Mouse (Mus musculus) kidney, adult 9 months (tissue): ENCODE measurements around the gene Stt3b.

ENCODE experiments used
- DNase-seq: peaks from one replicate; pipeline ENCODE4 v3.0.0; 2022

Stt3b gene

DNA sequence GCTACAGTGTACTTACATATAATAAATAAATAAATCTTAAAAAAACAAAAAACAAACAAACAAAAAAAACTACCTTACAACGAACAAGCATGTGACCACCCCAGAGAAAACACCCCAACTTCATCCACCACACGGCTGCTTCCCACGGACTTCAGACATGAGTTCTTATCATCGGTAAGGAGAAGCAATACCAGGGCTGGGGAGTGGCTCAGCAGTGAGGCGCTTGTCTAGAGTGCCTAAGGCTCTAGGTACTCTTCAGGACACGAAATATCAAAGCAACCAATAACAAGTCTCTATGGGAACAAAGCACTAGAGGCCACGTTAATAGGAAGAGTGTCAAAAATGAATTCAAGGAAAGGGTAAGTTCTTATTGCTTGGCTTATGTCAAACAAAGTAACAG, 49.8 kb downstream of the Stt3b start:
- DNase-seq: no peak

DNA sequence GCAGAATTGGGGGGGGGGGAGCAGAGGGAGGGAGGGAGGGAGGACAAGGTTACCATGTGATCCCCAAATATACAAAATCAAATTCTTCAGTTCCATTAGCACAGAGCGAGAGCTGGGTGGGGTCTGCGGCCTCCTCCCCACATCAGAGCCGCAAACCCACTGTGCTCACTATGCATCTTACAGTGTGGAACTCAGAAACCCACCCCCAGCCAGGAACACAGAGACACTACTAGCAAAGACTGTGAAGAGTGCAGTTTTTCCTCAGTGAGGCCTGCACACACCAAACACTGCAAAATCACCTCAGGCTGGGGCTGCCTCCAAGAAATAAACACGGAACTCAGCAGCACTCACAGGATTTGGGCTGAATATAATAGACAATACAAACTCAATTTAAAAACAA, 50.4 kb downstream of the Stt3b start:
- no peak for DNase-seq

DNA sequence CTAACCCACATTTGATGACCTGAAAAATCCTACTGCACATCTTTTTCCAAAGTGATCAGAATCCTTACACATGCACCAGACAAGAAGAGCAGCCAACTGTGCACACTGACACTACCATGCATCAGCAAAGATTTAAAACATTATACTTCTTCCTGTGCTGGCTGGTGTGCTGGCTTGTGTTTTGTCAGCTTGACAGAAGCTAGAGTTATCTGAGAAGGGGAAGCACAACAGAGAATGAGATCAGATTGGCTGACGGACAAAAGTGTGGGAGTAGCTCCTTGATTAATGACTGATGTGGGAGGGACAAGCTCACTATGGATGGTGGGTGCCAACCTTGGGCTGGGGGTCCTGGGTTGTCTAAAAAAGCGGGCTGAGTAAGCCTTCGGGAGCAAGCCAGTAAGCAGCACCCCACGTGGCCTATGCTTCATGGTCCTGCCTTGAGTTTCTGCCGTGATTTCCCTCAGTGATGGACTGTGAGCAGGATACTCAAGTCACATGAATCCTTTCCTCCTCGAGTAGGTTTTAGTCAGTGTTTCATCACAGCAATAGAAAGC, 52.4 kb downstream of the Stt3b start:
- no peak for DNase-seq

DNA sequence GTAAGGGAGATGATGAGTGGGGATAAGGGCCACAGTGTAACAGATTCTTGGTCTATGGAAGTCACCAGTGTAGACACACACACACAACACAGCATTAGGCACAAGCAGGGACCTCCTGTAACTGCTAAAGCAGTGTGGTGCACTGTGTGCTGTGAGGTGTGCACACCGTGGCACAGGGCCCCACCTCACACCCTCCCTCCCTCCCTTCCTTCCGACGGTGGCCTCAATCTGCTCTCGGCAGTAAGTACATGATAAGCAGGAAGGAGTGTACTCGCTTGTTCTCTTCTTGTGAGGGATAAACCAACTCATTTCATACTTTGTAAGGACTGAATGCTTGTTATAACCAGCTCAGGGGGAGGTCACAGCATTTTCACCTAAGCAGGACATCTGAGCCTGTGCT, 61.1 kb downstream of the Stt3b start:
- DNase-seq: no peak

DNA sequence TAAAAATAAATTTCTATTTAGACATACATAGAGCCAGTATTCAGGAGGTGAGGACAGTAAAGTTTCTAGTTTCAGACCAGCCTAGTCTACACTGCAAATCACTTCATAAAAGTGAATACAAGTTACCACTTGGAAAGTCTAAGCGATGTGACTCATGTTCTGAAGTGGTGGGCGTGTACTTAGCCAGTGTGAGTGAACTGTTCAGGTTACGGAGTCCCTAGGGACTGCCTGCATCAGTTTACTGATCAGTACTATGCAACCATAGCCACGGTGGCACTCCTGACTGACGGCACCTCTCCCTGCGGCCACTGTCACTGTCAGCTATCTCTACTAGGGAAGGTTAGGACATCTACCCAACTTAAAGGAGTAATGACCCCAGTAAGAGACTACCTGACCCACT, 65.1 kb downstream of the Stt3b start:
- DNase-seq: no peak

DNA sequence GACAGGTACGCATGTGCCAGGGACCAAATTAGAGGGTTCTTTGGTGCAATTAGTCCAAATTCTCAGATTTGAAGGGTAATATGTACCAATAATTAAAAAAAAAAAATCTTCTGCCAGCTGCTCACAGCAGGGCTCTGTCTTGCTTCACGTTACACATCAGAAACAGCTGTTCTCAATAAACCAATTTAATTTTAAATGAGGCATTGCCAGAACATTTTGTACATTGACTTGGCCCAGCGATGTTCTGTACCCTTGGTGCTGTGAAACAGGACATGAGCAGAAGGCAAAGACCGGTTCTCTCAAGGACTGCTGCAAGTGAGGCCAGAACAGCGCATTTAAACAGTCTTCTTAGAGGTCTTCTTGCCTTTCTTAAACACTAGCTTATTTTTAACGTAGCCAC, 66.6 kb downstream of the Stt3b start:
- no peak for DNase-seq

DNA sequence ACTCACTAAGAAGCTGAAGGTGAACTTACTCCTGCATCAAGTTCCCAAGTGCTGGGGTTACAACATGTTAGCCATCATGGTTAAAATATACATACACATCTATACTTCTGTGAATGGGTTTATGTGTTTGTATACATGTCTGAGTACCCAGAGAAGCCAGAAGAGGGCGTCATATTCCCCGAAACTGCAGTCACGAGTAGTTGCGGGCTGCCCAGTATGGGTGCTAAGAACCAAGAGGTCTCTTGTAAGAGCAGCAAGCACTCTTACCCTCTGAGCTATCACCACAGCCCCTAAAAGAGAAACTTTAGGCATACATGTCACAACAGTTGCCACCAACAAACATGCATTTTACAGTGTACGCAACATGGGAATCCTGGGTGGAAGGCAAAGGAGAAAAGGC, 70.4 kb downstream of the Stt3b start:
- no peak for DNase-seq

DNA sequence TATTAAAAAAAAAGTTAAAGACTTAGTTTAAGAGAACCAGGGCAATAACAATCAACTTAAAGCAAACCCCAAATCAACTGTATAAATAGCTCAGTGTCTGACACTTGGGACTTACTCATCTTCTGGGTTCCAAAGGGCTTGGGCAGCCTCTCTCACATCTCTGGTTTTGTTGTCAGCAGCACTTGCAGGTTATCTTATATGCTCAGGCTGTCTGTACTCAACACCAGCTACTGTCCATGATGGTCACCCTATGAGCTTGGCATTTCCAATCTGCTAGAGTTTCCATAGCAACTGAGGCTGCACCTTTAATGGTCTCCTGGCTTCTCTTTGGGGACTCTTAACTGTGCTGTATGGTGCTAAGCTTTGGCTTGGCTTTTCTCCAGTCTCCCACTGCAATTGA, 72.3 kb downstream of the Stt3b start:
- DNase-seq: no peak

DNA sequence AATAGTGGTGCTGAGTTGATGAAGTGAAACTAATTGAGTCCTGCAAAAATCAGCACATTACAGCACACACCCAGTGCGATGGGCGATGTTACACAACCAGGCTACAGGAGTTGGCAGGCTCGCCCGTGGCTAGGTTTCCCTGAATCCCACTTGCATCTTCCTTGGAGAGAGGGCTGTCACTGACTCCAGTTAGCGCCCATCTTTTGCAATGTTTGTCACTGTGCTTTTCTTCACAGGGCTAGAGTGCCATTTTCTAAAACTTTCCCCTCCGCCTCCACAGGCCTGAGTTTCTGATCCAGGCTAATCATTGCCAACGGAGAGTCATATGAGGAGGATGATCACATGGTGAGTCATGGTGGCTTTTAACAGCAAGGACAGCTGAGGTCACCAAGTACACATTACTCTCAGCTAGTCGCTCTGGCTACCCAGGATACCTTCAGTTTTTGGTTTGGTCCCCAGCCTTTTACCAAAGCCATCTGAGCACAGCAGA, 73.8 kb downstream of the Stt3b start:
- peak; percentile 78 for DNase-seq

DNA sequence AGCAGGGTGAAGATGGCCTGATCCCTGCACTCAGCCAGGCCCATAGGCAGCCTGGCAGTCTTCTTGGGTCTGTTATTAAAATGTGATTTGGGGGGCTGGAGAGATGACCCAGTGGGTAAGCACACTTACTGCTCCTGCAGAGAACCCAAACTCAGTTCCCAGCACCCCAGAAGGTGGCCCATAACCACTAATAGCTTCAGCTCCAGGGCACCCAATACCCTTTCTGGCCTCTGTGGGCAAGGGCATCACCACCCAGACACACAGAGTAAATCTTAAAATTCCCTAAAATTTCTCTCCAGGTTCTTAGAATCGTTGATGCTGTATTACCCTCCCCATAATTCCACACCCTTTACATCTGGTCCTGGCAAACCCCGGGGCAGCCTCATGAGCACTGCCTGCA, 75.7 kb downstream of the Stt3b start:
- DNase-seq: no peak

DNA sequence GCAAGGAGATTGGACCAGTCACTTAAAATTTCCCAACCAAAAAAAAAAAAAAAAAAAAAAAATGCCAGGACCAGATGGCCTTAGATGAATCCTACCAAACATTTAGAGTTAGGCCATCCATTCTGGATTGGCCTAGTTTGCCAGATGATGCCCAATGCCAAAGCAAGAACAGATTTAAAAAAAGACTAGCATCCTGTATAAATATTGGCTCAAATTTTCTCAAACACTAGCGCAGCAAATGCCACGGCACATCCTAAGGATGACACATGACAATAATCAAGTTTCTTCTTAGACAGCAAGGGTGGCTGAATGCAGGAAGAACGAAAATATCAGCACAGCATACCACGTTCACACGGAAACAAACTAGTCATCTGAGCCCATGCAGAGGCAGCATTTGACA, 76.5 kb downstream of the Stt3b start:
- DNase-seq: no peak

DNA sequence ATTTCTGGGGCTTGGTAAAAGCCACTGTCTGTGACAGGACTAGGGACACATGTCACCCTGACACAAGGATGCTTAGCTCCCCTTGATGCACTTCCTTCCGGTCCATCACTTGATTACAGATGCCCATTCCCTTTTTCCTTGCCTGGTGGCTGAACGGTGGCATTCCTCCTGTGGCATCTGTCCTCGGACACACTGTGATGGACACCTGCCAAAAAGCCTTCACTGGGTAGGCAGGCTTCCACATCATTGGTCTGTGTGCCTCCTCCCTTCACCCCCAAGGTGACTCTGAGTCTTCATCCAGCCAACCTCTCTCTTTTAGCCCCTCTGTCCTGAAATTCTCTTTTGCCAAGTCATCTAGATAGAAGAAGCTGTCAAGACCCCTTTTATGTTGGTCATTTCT, 78.7 kb downstream of the Stt3b start:
- DNase-seq: no peak

DNA sequence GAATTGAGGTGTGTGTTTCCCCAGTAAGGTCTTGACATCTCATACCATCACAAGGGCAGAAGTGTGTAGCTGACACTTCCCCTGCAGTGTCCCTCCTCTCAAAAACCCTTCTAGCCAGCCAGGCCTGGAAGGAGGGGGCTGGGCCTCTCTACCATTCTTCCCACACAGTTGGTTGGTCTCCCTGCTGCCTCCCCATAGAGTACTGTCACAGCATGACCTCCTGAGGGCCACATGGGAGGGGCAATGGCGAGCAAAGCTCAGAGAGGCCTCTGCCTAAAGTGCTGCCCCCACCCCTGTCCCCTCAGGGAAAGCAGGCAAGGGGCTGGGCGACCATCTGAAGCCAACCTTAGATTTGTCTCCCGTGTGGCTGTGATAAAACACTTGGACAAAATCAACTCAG, 80.1 kb downstream of the Stt3b start:
- no peak for DNase-seq

DNA sequence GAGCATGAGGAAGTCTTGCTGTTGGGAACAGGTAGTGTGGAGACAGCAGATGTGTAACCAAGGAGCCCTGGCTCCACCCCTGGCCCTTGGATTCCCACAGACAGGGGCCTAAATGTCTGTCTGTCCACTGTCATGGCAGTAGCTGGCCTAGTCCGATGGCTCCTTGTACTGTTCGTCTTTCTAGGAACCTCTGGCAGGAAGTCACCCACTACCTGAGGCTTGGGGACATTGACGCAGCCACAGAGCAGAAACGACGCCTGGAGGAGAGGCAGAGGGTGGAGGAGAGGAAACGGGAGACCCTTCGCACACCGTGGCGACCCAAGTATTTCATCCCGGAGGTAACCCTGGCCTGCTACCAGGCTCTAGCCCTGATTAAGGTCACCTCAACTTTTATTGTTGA, 80.5 kb downstream of the Stt3b start:
- DNase-seq: no peak

DNA sequence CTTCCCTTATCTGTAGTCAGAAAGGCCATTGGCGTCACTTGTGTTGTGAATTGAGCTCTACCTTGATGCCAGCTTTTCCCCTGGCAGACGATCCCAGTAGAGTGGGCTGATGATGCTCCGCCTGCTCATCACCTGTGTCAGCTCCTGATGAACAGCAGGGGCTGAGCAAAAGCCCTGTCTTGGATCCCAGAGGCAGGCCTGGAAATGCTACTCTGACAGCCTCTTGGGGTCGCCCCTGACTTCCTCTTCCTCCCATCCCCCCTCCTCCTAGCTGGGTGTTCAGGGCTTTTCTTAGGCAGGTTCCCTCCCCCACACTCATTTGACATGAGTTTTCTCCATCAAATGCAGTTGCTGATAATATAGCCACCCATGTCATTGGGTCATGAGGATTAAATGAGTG, 81.1 kb downstream of the Stt3b start:
- DNase-seq: no peak

DNA sequence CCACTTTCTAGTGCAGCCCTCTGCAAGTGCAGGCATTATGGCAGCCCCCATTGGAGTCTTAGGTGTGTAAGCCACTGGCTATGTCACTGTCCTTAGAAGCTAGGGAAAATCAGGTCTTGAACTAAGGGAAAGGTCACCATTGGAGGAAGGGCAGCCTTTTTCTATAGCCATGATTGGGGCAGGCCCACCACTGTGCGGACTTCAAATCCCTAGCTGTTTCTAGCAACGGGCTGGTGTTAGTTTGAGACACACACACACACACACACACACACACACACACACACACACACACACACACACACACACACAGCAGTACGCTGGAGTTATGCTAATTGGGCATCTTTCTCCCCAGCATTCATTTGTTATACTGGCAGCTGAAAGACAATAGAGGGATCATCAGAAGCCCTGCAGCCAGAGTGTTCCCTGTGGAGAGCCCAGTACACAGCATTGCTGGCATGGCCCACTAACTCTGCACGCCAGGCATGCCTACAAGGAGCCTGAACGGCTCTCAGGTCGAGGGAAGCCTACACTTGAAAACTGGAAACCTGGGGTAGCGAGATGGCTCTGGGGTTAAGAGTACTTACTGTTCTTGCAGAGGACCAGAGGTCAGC, 85.4 kb downstream of the Stt3b start:
- no peak for DNase-seq

DNA sequence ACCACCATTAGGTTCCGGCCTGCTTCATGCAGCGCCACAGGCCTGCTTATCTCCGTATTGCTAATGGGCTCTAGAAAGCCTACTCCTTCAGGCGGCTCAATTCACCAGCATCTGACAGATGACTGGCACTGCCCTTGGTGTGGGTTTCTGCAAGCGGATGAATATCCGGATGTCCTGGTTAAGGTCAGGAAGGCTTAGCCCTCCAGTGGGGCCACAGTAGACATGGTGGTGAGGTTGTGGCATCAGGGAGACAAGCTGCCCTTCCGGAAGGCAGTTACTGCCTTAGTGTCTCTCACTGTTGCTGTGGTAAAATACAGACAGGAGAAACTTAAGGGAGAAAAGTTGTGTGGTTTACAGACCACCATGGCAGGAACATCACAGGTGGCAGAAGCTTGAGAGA, 89.0 kb downstream of the Stt3b start:
- DNase-seq: no peak

DNA sequence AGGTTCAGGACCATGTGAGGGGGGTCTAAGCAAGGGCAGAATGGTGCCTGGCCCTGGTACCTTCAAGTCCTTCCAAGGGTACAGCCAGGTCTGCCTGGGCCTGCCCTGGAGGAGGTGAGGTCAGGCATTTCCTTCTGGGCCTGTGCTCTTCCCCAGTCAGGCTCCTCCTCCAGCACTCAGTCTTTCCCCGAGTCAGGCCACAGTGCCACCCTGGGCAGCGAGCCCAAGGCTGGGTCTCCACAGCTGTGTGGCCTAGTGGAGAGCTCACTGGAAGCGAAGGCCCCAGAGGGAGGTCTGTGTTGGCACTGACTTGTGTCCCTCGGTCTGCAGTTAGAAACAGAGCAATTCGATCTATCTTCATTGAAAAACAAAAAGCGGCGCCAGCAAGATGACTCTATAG, 89.8 kb downstream of the Stt3b start:
- no peak for DNase-seq

DNA sequence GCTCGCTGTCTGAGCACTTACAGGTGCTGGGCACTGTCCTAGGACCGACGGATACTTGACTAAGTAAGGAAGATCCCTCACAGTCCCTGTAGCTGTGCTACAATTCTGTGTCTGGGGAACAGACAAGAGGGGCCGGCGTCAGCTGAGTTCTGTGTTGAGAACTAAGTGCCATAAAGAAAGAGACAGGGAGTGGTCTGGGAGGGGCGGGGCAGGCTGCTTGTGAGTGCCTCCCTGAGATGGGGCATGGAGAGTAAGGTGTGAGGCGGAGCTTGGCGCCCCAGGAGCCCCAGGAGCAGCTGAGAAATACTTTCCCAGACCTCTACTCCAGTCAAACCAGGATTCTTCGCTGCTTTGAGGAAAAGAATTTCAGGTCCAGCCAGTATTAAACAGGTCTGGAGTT, 92.2 kb downstream of the Stt3b start:
- no peak for DNase-seq

DNA sequence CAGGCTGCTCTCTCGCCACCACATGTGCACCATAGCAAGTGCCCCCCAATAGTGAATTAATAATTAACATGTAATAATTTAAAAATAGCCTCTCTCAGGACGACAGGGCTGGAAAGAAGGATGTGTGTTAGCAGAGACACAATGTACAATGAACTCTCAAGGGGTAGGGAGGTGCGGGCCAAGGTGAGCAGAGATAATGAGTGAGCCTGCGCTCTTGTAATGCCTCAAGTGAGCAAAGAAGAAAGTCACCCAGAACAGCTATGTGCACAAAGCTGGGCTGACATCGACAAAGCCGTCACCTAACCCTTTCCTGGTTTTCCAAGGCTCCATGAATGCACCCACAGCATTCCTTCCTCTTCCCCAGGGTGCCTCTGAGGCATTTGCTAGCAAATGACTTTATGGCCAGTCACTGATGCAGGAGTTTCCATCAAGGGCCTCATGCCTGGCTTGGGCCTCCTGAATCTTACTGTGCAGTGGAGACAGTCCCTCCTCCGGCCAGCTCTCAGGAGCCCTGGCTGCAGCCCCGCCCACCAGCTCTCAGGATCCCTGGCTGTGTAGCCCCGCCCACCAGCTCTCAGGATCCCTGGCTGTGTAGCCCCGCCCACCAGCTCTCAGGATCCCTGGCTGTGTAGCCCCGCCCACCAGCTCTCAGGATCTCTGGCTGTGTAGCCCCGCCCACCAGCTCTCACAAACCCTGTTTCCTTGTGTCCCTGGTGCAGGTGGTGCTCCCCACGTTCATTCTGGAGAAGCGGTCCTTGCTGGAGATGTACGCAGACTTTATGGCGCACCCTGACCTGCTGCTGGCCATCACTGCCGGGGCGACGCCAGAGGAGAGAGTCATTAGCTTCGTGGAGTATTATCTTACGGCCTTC, 94.2 kb downstream of the Stt3b start:
- DNase-seq: peak; percentile 26

DNA sequence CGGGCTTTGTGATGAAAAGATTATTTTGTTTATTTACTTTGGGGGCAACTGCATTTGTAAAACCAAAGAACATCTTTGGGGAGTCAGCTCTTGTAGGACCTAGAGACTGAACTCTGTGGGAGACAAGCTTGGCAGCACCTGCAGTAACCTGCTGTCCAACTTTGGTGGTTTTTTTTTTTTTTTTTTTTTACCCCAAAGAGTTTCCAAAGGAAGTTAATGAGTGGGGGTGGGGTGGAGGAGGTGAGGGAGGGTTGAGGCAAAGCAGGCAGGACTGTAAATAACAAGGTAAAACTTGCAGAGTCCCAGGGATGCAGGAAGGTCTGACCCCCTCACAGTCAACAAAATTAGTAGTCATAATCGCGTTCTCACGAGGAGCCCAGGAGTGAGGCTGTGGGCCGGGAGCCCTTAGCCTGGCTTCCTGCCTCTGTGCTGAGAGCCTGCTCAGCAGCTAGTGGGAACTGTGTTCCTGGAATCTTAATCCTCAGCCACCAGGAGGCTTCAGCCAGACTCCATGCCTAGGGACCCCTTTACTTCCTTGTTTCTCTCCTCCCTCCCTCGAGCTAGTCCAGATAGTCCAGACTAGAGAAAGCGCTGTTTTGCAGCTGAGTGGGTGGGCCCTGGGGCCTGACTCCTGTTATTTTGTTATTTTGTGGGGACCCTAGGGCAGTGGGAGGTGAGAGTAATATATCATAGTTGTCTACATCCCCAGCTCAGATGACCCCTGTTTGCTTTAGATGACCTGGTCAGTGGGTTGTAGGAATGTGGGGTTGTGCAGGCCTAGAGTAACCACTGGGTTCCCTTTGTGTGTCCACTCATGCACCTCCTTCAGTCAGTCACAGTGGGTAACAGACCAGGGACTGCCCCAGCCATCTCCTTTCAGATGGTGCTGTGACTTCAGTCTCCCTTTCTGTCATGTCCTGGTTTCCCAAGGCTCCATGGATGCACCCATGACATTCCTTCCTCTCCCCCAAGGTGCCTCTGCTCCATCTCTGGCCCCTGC, 95.3 kb downstream of the Stt3b start:
- no peak for DNase-seq

DNA sequence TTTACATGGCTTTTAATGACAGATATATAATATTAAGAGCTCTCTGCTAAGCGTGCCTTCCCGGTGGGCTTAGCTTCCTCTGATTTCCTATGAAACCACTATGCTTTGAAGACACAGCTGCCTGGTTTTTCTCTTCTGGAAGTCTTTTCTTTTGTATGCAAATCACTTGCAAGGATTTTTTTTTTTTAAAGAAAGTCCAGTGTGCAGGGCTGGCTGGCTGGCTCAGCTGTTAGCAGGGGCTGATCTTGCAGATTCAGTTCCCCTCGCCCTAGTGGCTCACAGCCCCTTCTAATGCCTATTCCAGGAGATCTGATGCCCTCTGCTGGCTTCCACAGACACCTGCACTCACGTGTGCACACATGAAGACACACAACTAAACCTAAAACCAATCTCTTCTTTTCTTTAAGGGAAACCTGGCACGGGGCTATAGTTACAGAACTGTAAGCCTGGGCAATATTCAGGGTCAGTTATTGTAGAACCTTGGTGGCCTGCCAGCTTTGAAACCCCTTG, 96.4 kb downstream of the Stt3b start:
- no peak for DNase-seq

DNA sequence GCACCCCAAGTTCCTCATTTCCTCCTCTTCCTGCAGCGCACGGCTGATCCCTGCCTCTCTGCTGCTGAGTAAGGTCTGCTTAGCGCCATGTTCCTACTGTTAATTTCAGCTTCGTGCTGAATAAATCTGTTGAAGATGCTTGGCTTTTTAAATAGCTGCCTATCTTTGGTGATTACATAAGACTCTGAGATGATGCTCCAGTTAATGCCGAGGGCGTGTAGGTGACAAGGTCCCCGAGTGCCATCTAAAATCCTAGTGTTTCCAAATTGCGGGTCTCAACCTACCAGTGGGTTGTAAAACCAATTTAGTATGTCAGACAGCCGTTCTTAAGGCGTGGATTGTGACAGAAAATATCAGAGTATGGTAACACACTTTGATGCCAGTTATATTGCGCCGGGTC, 99.7 kb downstream of the Stt3b start:
- DNase-seq: no peak
